Mouse (Mus musculus): Measurements from ENCODE around the gene Comp. TPM values are rescaled to one million over a fixed set of nuclear protein-coding genes. Genes with fewer than 3 reads are reported as not detected.

Comp gene
- total and polyA plus RNA-seq, 3 experiments: 0.13 to 0.16 TPM; not detected in 1

GRCm38 (mm10) chr8:70426300-70426907, 53.0 kb downstream of the Comp start:
- no peaks in the 10 kb centered on the region for H3K27me3 ChIP-seq (replicated peaks)
- H3K4me1 ChIP-seq (ENCODE audit: control insufficient read depth in 1 of 2, insufficient read depth in 2 of 2): peaks cover 0 to 13% of the 10 kb centered on the region in 2 experiments; a peak in 3 of 4 replicates
- no peak for TF ChIP-seq MAFK (IDR thresholded peaks at IDR 0.05; ENCODE audit: insufficient replicate concordance, low read length)
- TF ChIP-seq SIN3A (IDR thresholded peaks at IDR 0.05; ENCODE audit: low read length): no peak
- no peak for TF ChIP-seq UBTF (IDR thresholded peaks at IDR 0.05; ENCODE audit: low read depth, low read length)
- no peak for TF ChIP-seq TCF12 (IDR thresholded peaks at IDR 0.05; ENCODE audit: low read depth, low read length)
- no peak for TF ChIP-seq HCFC1 (IDR thresholded peaks at IDR 0.05; ENCODE audit: low read depth, low read length)
- no peak; the same call in 1 of the 2 replicates for TF ChIP-seq MAX (IDR thresholded peaks at IDR 0.05; ENCODE audit: low read length)
- no peak for TF ChIP-seq CTCF (conservative IDR thresholded peaks at IDR 0.05 in 1 of 2, IDR thresholded peaks at IDR 0.05 in 1 of 2; ENCODE audit: low read depth in 2 of 2, low read length in 2 of 2)
- no peak for TF ChIP-seq MEF2A (IDR thresholded peaks at IDR 0.05; ENCODE audit: borderline replicate concordance, low read depth, low read length)
- no peak for TF ChIP-seq JUND (conservative IDR thresholded peaks at IDR 0.05; ENCODE audit: low read depth, low read length)
- TF ChIP-seq MYC (IDR thresholded peaks at IDR 0.05; ENCODE audit: low read depth, low read length): no peak
- no peak for TF ChIP-seq JUN (IDR thresholded peaks at IDR 0.05; ENCODE audit: insufficient read depth, low read depth, low read length)
- no peak for TF ChIP-seq RAD21 (IDR thresholded peaks at IDR 0.05; ENCODE audit: low read depth, low read length)
- no peak for TF ChIP-seq NRF1 (IDR thresholded peaks at IDR 0.05; ENCODE audit: low read depth, low read length)
- no peak for TF ChIP-seq ZMIZ1 (IDR thresholded peaks at IDR 0.05; ENCODE audit: low read depth, low read length)
- no peak for TF ChIP-seq ZKSCAN1 (IDR thresholded peaks at IDR 0.05; ENCODE audit: borderline replicate concordance, low read depth, low read length)
- TF ChIP-seq MAZ (IDR thresholded peaks at IDR 0.05; ENCODE audit: low read depth, low read length): no peak
- TF ChIP-seq IRF4 (IDR thresholded peaks at IDR 0.05; ENCODE audit: low read depth, low read length): no peak
- TF ChIP-seq KAT2A (IDR thresholded peaks at IDR 0.05; ENCODE audit: insufficient replicate concordance, low read length): no peak
- no peak for TF ChIP-seq POLR2AphosphoS2 (IDR thresholded peaks at IDR 0.05; ENCODE audit: low read depth, low read length)
- TF ChIP-seq CHD1 (IDR thresholded peaks at IDR 0.05; ENCODE audit: low read depth, low read length): no peak
- no peaks in the 10 kb centered on the region for H3K9me3 ChIP-seq (replicated peaks; ENCODE audit: low read length)
- in situ Hi-C loops (cut with MboI; ENCODE audit: low pct_ligation_motif_present, low pct_unique_long_range_greater_than_20kb, low sequenced_read_pairs) (no loop called here), dilution Hi-C loops (cut with MboI; ENCODE audit: extremely low pct_ligation_motif_present, extremely low pct_unique_long_range_greater_than_20kb, low sequenced_read_pairs) (no loop called here)
- no peak overlapping the region for H3K4me3 ChIP-seq (replicated peaks in 1 of 3; ENCODE audit: low read depth in 2 of 3, low read length in 2 of 3, poor library complexity in 1 of 3)
- no peak overlapping the region for H3K4me2 ChIP-seq (ENCODE audit: insufficient read depth, low read depth, poor library complexity, severe bottlenecking)
- H3K36me3 ChIP-seq (replicated peaks in 1 of 2; ENCODE audit: control insufficient read depth in 1 of 2, insufficient read depth in 1 of 2, low read length in 1 of 2): peaks cover 0 to 42% of the 10 kb centered on the region in 2 experiments
- no peak overlapping the region for H3K27ac ChIP-seq (ENCODE audit: insufficient read depth, low read depth)
- peak; percentile 46 for DNase-seq (ENCODE audit: extremely low read depth)
- no peaks in the 10 kb centered on the region for H3K79me2 ChIP-seq (replicated peaks; ENCODE audit: control insufficient read depth, extremely low read depth, insufficient read depth, poor library complexity, severe bottlenecking)
- H3K9ac ChIP-seq (ENCODE audit: insufficient read depth, low read depth): no peak overlapping the region

- Histone ChIP-seq H3K4me1 (ENCODE audit: control insufficient read depth in 1 of 2, insufficient read depth in 2 of 2) (peaks cover 6 to 22% of the 10 kb centered on the region in 2 experiments; a peak in 3 of 4 replicates), H3K9ac (ENCODE audit: insufficient read depth, low read depth) (no peak overlapping the region), H3K9me3 (replicated peaks; ENCODE audit: low read length) (no peaks in the 10 kb centered on the region), H3K27me3 (replicated peaks) (no peaks in the 10 kb centered on the region), H3K79me2 (replicated peaks; ENCODE audit: control insufficient read depth, extremely low read depth, insufficient read depth, poor library complexity, severe bottlenecking) (no peaks in the 10 kb centered on the region), H3K4me2 (ENCODE audit: insufficient read depth, low read depth, poor library complexity, severe bottlenecking) (no peak overlapping the region), H3K36me3 (replicated peaks in 1 of 2; ENCODE audit: control insufficient read depth in 1 of 2, insufficient read depth in 1 of 2, low read length in 1 of 2) (peaks cover 0 to 27% of the 10 kb centered on the region in 2 experiments), H3K4me3 (replicated peaks in 1 of 3; ENCODE audit: low read depth in 2 of 3, low read length in 2 of 3, poor library complexity in 1 of 3) (no peak overlapping the region), H3K27ac (ENCODE audit: insufficient read depth, low read depth) (no peak overlapping the region)
- dilution Hi-C loops (cut with MboI; ENCODE audit: extremely low pct_ligation_motif_present, extremely low pct_unique_long_range_greater_than_20kb, low sequenced_read_pairs): no loop called here
- in situ Hi-C loops (cut with MboI; ENCODE audit: low pct_ligation_motif_present, low pct_unique_long_range_greater_than_20kb, low sequenced_read_pairs): no loop called here
- no peak for TF ChIP-seq E2F4 (IDR thresholded peaks at IDR 0.05; ENCODE audit: insufficient replicate concordance, low read depth, low read length)
- no peak for TF ChIP-seq RCOR1 (conservative IDR thresholded peaks at IDR 0.05; ENCODE audit: low read depth, low read length)
- TF ChIP-seq MAZ (IDR thresholded peaks at IDR 0.05; ENCODE audit: low read depth, low read length): no peak
- TF ChIP-seq JUN (IDR thresholded peaks at IDR 0.05; ENCODE audit: insufficient read depth, low read depth, low read length): no peak
- no peak for TF ChIP-seq SMC3 (IDR thresholded peaks at IDR 0.05; ENCODE audit: low read depth, low read length)
- no peak for TF ChIP-seq CHD1 (IDR thresholded peaks at IDR 0.05; ENCODE audit: low read depth, low read length)
- TF ChIP-seq SIN3A (IDR thresholded peaks at IDR 0.05; ENCODE audit: low read length): no peak
- TF ChIP-seq CTCF (conservative IDR thresholded peaks at IDR 0.05 in 1 of 2, IDR thresholded peaks at IDR 0.05 in 1 of 2; ENCODE audit: low read depth in 2 of 2, low read length in 2 of 2): no peak
- no peak for TF ChIP-seq ZMIZ1 (IDR thresholded peaks at IDR 0.05; ENCODE audit: low read depth, low read length)
- no peak for TF ChIP-seq IRF4 (IDR thresholded peaks at IDR 0.05; ENCODE audit: low read depth, low read length)
- no peak for TF ChIP-seq ZNF384 (IDR thresholded peaks at IDR 0.05; ENCODE audit: low read depth, low read length)
- TF ChIP-seq USF2 (conservative IDR thresholded peaks at IDR 0.05; ENCODE audit: low read depth, low read length): no peak
- no peak for TF ChIP-seq MYC (IDR thresholded peaks at IDR 0.05; ENCODE audit: low read depth, low read length)
- no peak for TF ChIP-seq PAX5 (IDR thresholded peaks at IDR 0.05; ENCODE audit: low read length)
- TF ChIP-seq TBP (conservative IDR thresholded peaks at IDR 0.05; ENCODE audit: low read depth, low read length): no peak
- no peak for TF ChIP-seq JUND (conservative IDR thresholded peaks at IDR 0.05; ENCODE audit: low read depth, low read length)
- TF ChIP-seq ZC3H11A (IDR thresholded peaks at IDR 0.05; ENCODE audit: low read depth, low read length): no peak
- TF ChIP-seq ELF1 (IDR thresholded peaks at IDR 0.05; ENCODE audit: low read depth, low read length): no peak
- no peak for TF ChIP-seq MAX (IDR thresholded peaks at IDR 0.05; ENCODE audit: low read length)
- TF ChIP-seq KAT2A (IDR thresholded peaks at IDR 0.05; ENCODE audit: insufficient replicate concordance, low read length): no peak
- no peak for DNase-seq (ENCODE audit: extremely low read depth)
These were observed 57.9 kb downstream of the Comp start for GRCm38 (mm10) chr8:70431213-70431612.

Measured in CH12.LX (cell line).